Comparison of ENCODE assay signal across 1 mouse cellular context in genomic region chr3:96639219-96639618, GRCm38 (mm10).
TF ChIP-seq lines count a peak whose summit lies in the region.

No protein-coding gene starts in this region.

TF ChIP-seq in C2C12, 6 proteins besides CTCF, POLR2A, EP300 and RAD21 (continued from another document):
- TF ChIP-seq FOSL1 (IDR thresholded peaks at IDR 0.05; ENCODE audit: insufficient read depth, low read length, poor library complexity, severe bottlenecking) (no peak), MAX (IDR thresholded peaks at IDR 0.05) (no peak), MYOG (IDR thresholded peaks at IDR 0.05; ENCODE audit: control insufficient read depth, extremely low read depth, insufficient read length) (no peak), MYOD1 (IDR thresholded peaks at IDR 0.05; ENCODE audit: control insufficient read depth, insufficient read length, low read depth) (no peak), CEBPB (IDR thresholded peaks at IDR 0.05; ENCODE audit: low read depth) (no peak)
